ENCODE assay signal across 13 mouse cellular contexts in genomic region chr4:46101211-46101711, GRCm38 (mm10). TPM values are rescaled to one million over a fixed set of nuclear protein-coding genes. Genes with fewer than 3 reads are reported as not detected.
DNase-seq lines count a peak whose midpoint lies in the region; ATAC-seq and TF ChIP-seq lines count a peak whose summit lies in the region.
"Had no signal": no experiment of that assay in that cellular context is flagged by ENCODE, and none has a peak within 500 bp of the region (broad histone marks: within the 10 kb centered on the region; RNA-seq: fewer than 3 reads in every experiment).

No protein-coding gene starts in this region.

- no peaks in the 10 kb centered on the region for H3K27me3 ChIP-seq in forebrain, embryonic 10.5 days (ENCODE audit: poor library complexity, severe bottlenecking)
- H3K27me3 ChIP-seq in forebrain, embryonic 14.5 days (replicated peaks; ENCODE audit: control insufficient read depth, insufficient read depth, low read length), result no peaks in the 10 kb centered on the region
- no peaks in the 10 kb centered on the region for H3K27me3 ChIP-seq in embryonic facial prominence, embryonic 15.5 days
- no peaks in the 10 kb centered on the region; the same call in 1 of the 2 replicates for H3K27me3 ChIP-seq in neural tube, embryonic 12.5 days (replicated peaks)

- H3K36me3 ChIP-seq in forebrain, embryonic 10.5 days (replicated peaks), result no peaks in the 10 kb centered on the region
- H3K36me3 ChIP-seq in forebrain, embryonic 14.5 days (ENCODE audit: control insufficient read depth, insufficient read depth, low read length), result no peaks in the 10 kb centered on the region
- H3K36me3 ChIP-seq in embryonic facial prominence, embryonic 15.5 days, result no peaks in the 10 kb centered on the region
- H3K36me3 ChIP-seq in neural tube, embryonic 12.5 days, result no peaks in the 10 kb centered on the region
- H3K36me3 ChIP-seq: G1E had no signal

- no peak overlapping the region for H3K4me2 ChIP-seq in forebrain, embryonic 14.5 days (ENCODE audit: low read length)
- 0 out of 2 replicates have a peak overlapping the region, but pooled peaks have one; percentile 8 for H3K4me2 ChIP-seq in embryonic facial prominence, embryonic 15.5 days (replicated peaks)
- H3K4me2 ChIP-seq in neural tube, embryonic 12.5 days (replicated peaks), result peak overlapping the region; percentile 24; the same call in 1 of the 2 replicates

- no peak overlapping the region for H3K4me3 ChIP-seq in forebrain, embryonic 10.5 days
- no peak overlapping the region for H3K4me3 ChIP-seq in forebrain, embryonic 14.5 days (ENCODE audit: low read depth, low read length)
- H3K4me3 ChIP-seq in layer of hippocampus, adult 2 months, result no peak overlapping the region
- no peak overlapping the region for H3K4me3 ChIP-seq in embryonic facial prominence, embryonic 15.5 days (replicated peaks)
- no peak overlapping the region for H3K4me3 ChIP-seq in neural tube, embryonic 12.5 days

- H3K9me3 ChIP-seq in forebrain, embryonic 10.5 days, result no peaks in the 10 kb centered on the region
- H3K9me3 ChIP-seq in forebrain, embryonic 14.5 days (replicated peaks; ENCODE audit: control insufficient read depth, low read length), result no peaks in the 10 kb centered on the region
- H3K9me3 ChIP-seq in embryonic facial prominence, embryonic 15.5 days (replicated peaks), result no peaks in the 10 kb centered on the region
- H3K9me3 ChIP-seq in neural tube, embryonic 12.5 days, result 0 out of 2 replicates have a peak, but pooled peaks cover 5% of the 10 kb centered on the region
- H3K9me3 ChIP-seq: G1E had no signal

- DNase-seq in forebrain, embryonic 10.5 days (ENCODE audit: extremely low spot score, low spot score), result no peak
- DNase-seq in forebrain, embryonic 14.5 days (ENCODE audit: low spot score), result no peak
- DNase-seq in layer of hippocampus, adult 2 months (ENCODE audit: low spot score in 2 of 2), result no peak
- DNase-seq in layer of hippocampus, postnatal 36 days, result no peak
- DNase-seq in spleen, postnatal 10 days (ENCODE audit: low spot score in 2 of 2), result no peak
- DNase-seq in adrenal gland, adult 2 months, result no peak
- DNase-seq: cerebellum, postnatal 14 days; lung, postnatal 36 days; spleen, adult 18-20 months had no signal

- peaks cover 15% of the 10 kb centered on the region for H3K4me1 ChIP-seq in forebrain, embryonic 10.5 days
- H3K4me1 ChIP-seq in forebrain, embryonic 14.5 days (ENCODE audit: control insufficient read depth, insufficient read depth, low read length), result no peaks in the 10 kb centered on the region
- peaks cover 10% of the 10 kb centered on the region; the same call in 1 of the 2 replicates for H3K4me1 ChIP-seq in embryonic facial prominence, embryonic 15.5 days
- H3K4me1 ChIP-seq in neural tube, embryonic 12.5 days, result peaks cover 16% of the 10 kb centered on the region

- no peak overlapping the region for H3K9ac ChIP-seq in forebrain, embryonic 14.5 days (ENCODE audit: low read length)
- no peak overlapping the region for H3K9ac ChIP-seq in embryonic facial prominence, embryonic 15.5 days
- no peak overlapping the region for H3K9ac ChIP-seq in neural tube, embryonic 12.5 days

- no peak for TF ChIP-seq CTCF in layer of hippocampus, adult 2 months (conservative IDR thresholded peaks at IDR 0.05)

- peak overlapping the region; percentile 69; the same call in 1 of the 2 replicates for H3K27ac ChIP-seq in forebrain, embryonic 10.5 days
- H3K27ac ChIP-seq in forebrain, embryonic 14.5 days (ENCODE audit: low read depth, low read length), result no peak overlapping the region
- H3K27ac ChIP-seq in layer of hippocampus, adult 2 months, result peak overlapping the region; percentile 57; the same call in 1 of the 2 replicates
- H3K27ac ChIP-seq in embryonic facial prominence, embryonic 15.5 days (replicated peaks), result peak overlapping the region; percentile 39; the same call in 1 of the 2 replicates
- H3K27ac ChIP-seq in neural tube, embryonic 12.5 days, result no peak overlapping the region

- no peak for ATAC-seq in forebrain, embryonic 14.5 days
- ATAC-seq in embryonic facial prominence, embryonic 15.5 days (ENCODE audit: insufficient number of reproducible peaks, low FRiP score, low TSS enrichment, low read depth), result peak; percentile 60
- ATAC-seq in neural tube, embryonic 12.5 days (ENCODE audit: low FRiP score, low read depth), result peak; percentile 48; the same call in 1 of the 2 replicates
- ATAC-seq: forebrain, embryonic 16.5 days had no signal

- 67% methylated on average over 14 of the region's 14 CpGs for WGBS in forebrain, embryonic 10.5 days
- 51% methylated on average over 14 of the region's 14 CpGs for WGBS in forebrain, embryonic 14.5 days
- WGBS in embryonic facial prominence, embryonic 15.5 days, result 24% methylated on average over 14 of the region's 14 CpGs
- WGBS in neural tube, embryonic 12.5 days, result 43% methylated on average over 14 of the region's 14 CpGs

RNA-seq across cellular contexts. Expression of gene Ncbp1, which starts 37.2 kb away (rescaled TPM):
- polyA plus RNA-seq in forebrain, embryonic 10.5 days (2016; fragmentation: Nextera tagmentation; extraction: Ambion mirVana), result 139 and 141 TPM in 2 replicates
- 114 and 118 TPM in 2 replicates for polyA plus RNA-seq in forebrain, embryonic 14.5 days (2014; fragmentation: Nextera tagmentation; extraction: Ambion mirVana)
- 10 to 100 TPM; 57.1 to 57.2 TPM for total RNA-seq in layer of hippocampus, adult 2 months (2021)
- total RNA-seq in layer of hippocampus, postnatal 36 days (2021), result 10 to 100 TPM; 56.7 to 61.8 TPM
- polyA plus RNA-seq in embryonic facial prominence, embryonic 15.5 days (2015; fragmentation: Nextera tagmentation; extraction: Ambion mirVana), result 69.8 TPM in 2 replicates
- polyA plus RNA-seq in neural tube, embryonic 12.5 days (2016; fragmentation: Nextera tagmentation; extraction: Ambion mirVana), result 107 TPM in 2 replicates
- 10 to 100 TPM; 47.4 to 59.2 TPM for total RNA-seq in adrenal gland, adult 2 months (2021)
- 8.8 and 11.2 TPM in 2 replicates for polyA plus RNA-seq in adrenal gland, adult 2 months (2012; rRNA removed)

RNA-seq across cellular contexts. Expression of gene Tstd2, which starts 37.2 kb away (rescaled TPM):
- 66.9 and 67.4 TPM in 2 replicates for polyA plus RNA-seq in forebrain, embryonic 10.5 days (2016; fragmentation: Nextera tagmentation; extraction: Ambion mirVana)
- 18.3 TPM in 2 replicates for polyA plus RNA-seq in forebrain, embryonic 14.5 days (2014; fragmentation: Nextera tagmentation; extraction: Ambion mirVana)
- 10 to 100 TPM; 15.6 to 18.8 TPM for total RNA-seq in layer of hippocampus, adult 2 months (2021)
- 10 to 100 TPM; 17.8 to 19.4 TPM for total RNA-seq in layer of hippocampus, postnatal 36 days (2021)
- polyA plus RNA-seq in embryonic facial prominence, embryonic 15.5 days (2015; fragmentation: Nextera tagmentation; extraction: Ambion mirVana), result 30.1 and 42.0 TPM in 2 replicates
- 51.0 and 60.9 TPM in 2 replicates for polyA plus RNA-seq in neural tube, embryonic 12.5 days (2016; fragmentation: Nextera tagmentation; extraction: Ambion mirVana)
- 10 to 100 TPM; 21.0 to 29.8 TPM for total RNA-seq in adrenal gland, adult 2 months (2021)
- polyA plus RNA-seq in adrenal gland, adult 2 months (2012; rRNA removed), result 10.7 and 13.4 TPM in 2 replicates

Comparison
In these comparisons a context has a peak if more than half of its experiments do, and no peak if none do; other contexts are left out.
1. H3K27ac ChIP-seq: peak in forebrain, embryonic 10.5 days (single experiment), layer of hippocampus, adult 2 months (single experiment) and embryonic facial prominence, embryonic 15.5 days (single experiment); none in forebrain, embryonic 14.5 days (single experiment) and neural tube, embryonic 12.5 days (single experiment).